Mouse (Mus musculus) CH12.LX (cell line): Measurements from ENCODE around the gene Ndufb2. TPM values are rescaled to one million over a fixed set of nuclear protein-coding genes. Genes with fewer than 3 reads are reported as not detected.

Source experiments
- DNase-seq: peaks from one replicate; pipeline ENCODE4 v3.0.0-alpha.2; 2013; ENCODE audit errors: extremely low read depth
- H3K27ac ChIP-seq: 2 replicates; pipeline ENCODE4 v1.5.1; 2012; ENCODE audit warnings: low read depth, mild to moderate bottlenecking, control low read depth, moderate library complexity; ENCODE audit not compliant: insufficient read depth
- H3K27me3 ChIP-seq: replicated peaks from 2 replicates; pipeline ENCODE3; 2012; ENCODE audit warnings: inconsistent platforms
- H3K36me3 ChIP-seq, 2 experiments: replicated peaks in 1 of 2; 2 replicates each; pipeline versions ENCODE3 to v1.6.1; 2012; ENCODE audit warnings: inconsistent platforms in 1 of 2, low read length in 1 of 2, mild to moderate bottlenecking in 1 of 2, mixed read lengths in 1 of 2, moderate library complexity in 1 of 2; ENCODE audit not compliant: control insufficient read depth in 1 of 2, insufficient read depth in 1 of 2
- H3K4me1 ChIP-seq, 2 experiments: 2 replicates each; pipeline ENCODE4 v1.6.1; 2012; ENCODE audit warnings: inconsistent platforms in 1 of 2, moderate library complexity in 1 of 2; ENCODE audit not compliant: insufficient read depth in 2 of 2, control insufficient read depth in 1 of 2
- H3K4me2 ChIP-seq: 2 replicates; pipeline ENCODE4 v1.6.1; 2012; ENCODE audit warnings: low read depth, mild to moderate bottlenecking, control low read depth; ENCODE audit not compliant: poor library complexity, insufficient read depth, severe bottlenecking
- H3K4me3 ChIP-seq, 3 experiments: fragments of 150-350 bp in 1 of 3; sonication (generic) in 1 of 3; replicated peaks in 1 of 3; 2 replicates each; pipeline versions ENCODE3 to v1.5.1; 2011 to 2012; ENCODE audit warnings: low read depth in 2 of 3, low read length in 2 of 3, mild to moderate bottlenecking in 2 of 3, moderate library complexity in 2 of 3, control low read depth in 1 of 3, improper control_type of control experiment in 1 of 3, inconsistent platforms in 1 of 3, mixed read lengths in 1 of 3; ENCODE audit not compliant: poor library complexity in 1 of 3
- H3K79me2 ChIP-seq: replicated peaks from 2 replicates; pipeline ENCODE4 v1.6.1; 2012; ENCODE audit warnings: mild to moderate bottlenecking, moderate library complexity; ENCODE audit not compliant: control insufficient read depth, poor library complexity, insufficient read depth, severe bottlenecking; ENCODE audit errors: extremely low read depth
- H3K9ac ChIP-seq: 2 replicates; pipeline ENCODE4 v1.6.1; 2012; ENCODE audit warnings: low read depth, mild to moderate bottlenecking, control low read depth, moderate library complexity; ENCODE audit not compliant: insufficient read depth
- H3K9me3 ChIP-seq: replicated peaks from 2 replicates; pipeline ENCODE3; 2012; ENCODE audit warnings: low read length, inconsistent platforms, mixed read lengths
- BHLHE40 ChIP-seq: IDR thresholded peaks from 2 replicates; pipeline ENCODE4 v1.6.1; 2011; ENCODE audit warnings: mild to moderate bottlenecking, low read depth, low read length, improper control_type of control experiment
- CHD1 ChIP-seq: IDR thresholded peaks from 2 replicates; pipeline ENCODE4 v1.6.1; 2012; ENCODE audit warnings: low read depth, low read length, improper control_type of control experiment, inconsistent platforms
- CHD2 ChIP-seq: IDR thresholded peaks from 2 replicates; pipeline ENCODE4 v1.6.1; 2011; ENCODE audit warnings: low read length, improper control_type of control experiment
- CTCF ChIP-seq, 2 experiments: IDR thresholded peaks in 1 of 2; conservative IDR thresholded peaks in 1 of 2; 2 replicates each; pipeline ENCODE4 v1.5.1; 2011 to 2012; ENCODE audit warnings: low read depth in 2 of 2, low read length in 2 of 2, improper control_type of control experiment in 1 of 2, inconsistent platforms in 1 of 2, mild to moderate bottlenecking in 1 of 2, moderate library complexity in 1 of 2
- E2F4 ChIP-seq: IDR thresholded peaks from 2 replicates; pipeline ENCODE4 v1.6.1; 2011; ENCODE audit warnings: low read depth, low read length, improper control_type of control experiment; ENCODE audit not compliant: insufficient replicate concordance
- EP300 ChIP-seq: IDR thresholded peaks from 2 replicates; pipeline ENCODE4 v1.6.1; 2011; ENCODE audit warnings: low read length, improper control_type of control experiment
- GABPA ChIP-seq: IDR thresholded peaks from 2 replicates; pipeline ENCODE4 v1.6.1; 2012; ENCODE audit warnings: low read depth, low read length, improper control_type of control experiment, inconsistent platforms; ENCODE audit not compliant: insufficient replicate concordance
- HCFC1 ChIP-seq: IDR thresholded peaks from 2 replicates; pipeline ENCODE4 v1.6.1; 2012; ENCODE audit warnings: low read depth, mild to moderate bottlenecking, inconsistent platforms, low read length, improper control_type of control experiment
- IRF4 ChIP-seq: IDR thresholded peaks from 2 replicates; pipeline ENCODE4 v1.6.1; 2014; ENCODE audit warnings: low read depth, mild to moderate bottlenecking, inconsistent platforms, low read length, improper control_type of control experiment
- JUND ChIP-seq: conservative IDR thresholded peaks from 2 replicates; pipeline ENCODE4 v1.6.1; 2011; ENCODE audit warnings: low read depth, low read length, improper control_type of control experiment
- KAT2A ChIP-seq: IDR thresholded peaks from 2 replicates; pipeline ENCODE4 v1.6.1; 2012; ENCODE audit warnings: low read length, improper control_type of control experiment, inconsistent platforms; ENCODE audit not compliant: insufficient replicate concordance
- MAFK ChIP-seq: IDR thresholded peaks from 2 replicates; pipeline ENCODE4 v1.6.1; 2011; ENCODE audit warnings: low read length, improper control_type of control experiment; ENCODE audit not compliant: insufficient replicate concordance
- MEF2A ChIP-seq: IDR thresholded peaks from 2 replicates; pipeline ENCODE4 v1.6.1; 2014; ENCODE audit warnings: low read depth, mild to moderate bottlenecking, inconsistent platforms, low read length, improper control_type of control experiment, borderline replicate concordance
- MYC ChIP-seq: IDR thresholded peaks from 2 replicates; pipeline ENCODE4 v1.6.1; 2011; ENCODE audit warnings: low read depth, mild to moderate bottlenecking, improper control_type of control experiment, low read length
- NELFE ChIP-seq: IDR thresholded peaks from 2 replicates; pipeline ENCODE4 v1.6.1; 2011; ENCODE audit warnings: low read depth, low read length, improper control_type of control experiment
- POLR2AphosphoS2 ChIP-seq: IDR thresholded peaks from 2 replicates; pipeline ENCODE4 v1.6.1; 2011; ENCODE audit warnings: low read depth, low read length, improper control_type of control experiment
- RAD21 ChIP-seq: IDR thresholded peaks from 2 replicates; pipeline ENCODE4 v1.6.1; 2011; ENCODE audit warnings: low read depth, mild to moderate bottlenecking, low read length, improper control_type of control experiment, moderate library complexity
- RCOR1 ChIP-seq: conservative IDR thresholded peaks from 2 replicates; pipeline ENCODE4 v1.6.1; 2012; ENCODE audit warnings: low read depth, mild to moderate bottlenecking, inconsistent platforms, low read length, improper control_type of control experiment
- SIN3A ChIP-seq: IDR thresholded peaks from 2 replicates; pipeline ENCODE4 v1.6.1; 2012; ENCODE audit warnings: low read length, improper control_type of control experiment, inconsistent platforms
- SMC3 ChIP-seq: IDR thresholded peaks from 2 replicates; pipeline ENCODE4 v1.6.1; 2011; ENCODE audit warnings: low read depth, low read length, improper control_type of control experiment
- TCF12 ChIP-seq: IDR thresholded peaks from 2 replicates; pipeline ENCODE4 v1.6.1; 2014; ENCODE audit warnings: low read depth, mild to moderate bottlenecking, inconsistent platforms, low read length, improper control_type of control experiment
- UBTF ChIP-seq: IDR thresholded peaks from 2 replicates; pipeline ENCODE4 v1.6.1; 2012; ENCODE audit warnings: low read depth, mild to moderate bottlenecking, inconsistent platforms, low read length, improper control_type of control experiment, moderate library complexity
- USF1 ChIP-seq: IDR thresholded peaks from 2 replicates; pipeline ENCODE4 v1.6.1; 2014; ENCODE audit warnings: low read depth, mild to moderate bottlenecking, inconsistent platforms, low read length, improper control_type of control experiment
- USF2 ChIP-seq: conservative IDR thresholded peaks from 2 replicates; pipeline ENCODE4 v1.6.1; 2011; ENCODE audit warnings: low read depth, low read length, improper control_type of control experiment
- ZC3H11A ChIP-seq: IDR thresholded peaks from 2 replicates; pipeline ENCODE4 v1.6.1; 2012; ENCODE audit warnings: low read depth, mild to moderate bottlenecking, inconsistent platforms, low read length, improper control_type of control experiment
- ZNF384 ChIP-seq: IDR thresholded peaks from 2 replicates; pipeline ENCODE4 v1.6.1; 2012; ENCODE audit warnings: low read depth, low read length, improper control_type of control experiment, inconsistent platforms
- dilution Hi-C: fragments of 300-500 bp; cut with MboI; formaldehyde crosslinking; loops from 2 replicates; pipeline ENCODE4 v1.14.3; 2020; ENCODE audit warnings: low sequenced_read_pairs; ENCODE audit not compliant: extremely low pct_unique_long_range_greater_than_20kb, extremely low pct_ligation_motif_present
- in situ Hi-C: fragments of 300-500 bp; cut with MboI; formaldehyde crosslinking; loops from 3 replicates; pipeline ENCODE4 v1.14.3; 2019; ENCODE audit warnings: low sequenced_read_pairs, low pct_ligation_motif_present, low pct_unique_long_range_greater_than_20kb, mixed read lengths
- polyA plus RNA-seq: library from polyadenylated mRNA; unstranded; fragments of >175 nt; gene quantifications from 2 replicates; pipeline ENCODE4 v1.2.1, GENCODE M21; 2012; ENCODE audit warnings: low read depth; ENCODE audit not compliant: insufficient read length
- total RNA-seq, 2 experiments: library from RNA; depleted of rRNA; stranded (reverse); fragments of 300-350 nt in 1 of 2; fragments of >200 nt in 1 of 2; gene quantifications; 2 replicates each; pipeline ENCODE4 v1.2.3; 2012 to 2014

The Ndufb2 gene
- total and polyA plus RNA-seq, 3 experiments = 90.9 to 225 (median 162) TPM

DNA sequence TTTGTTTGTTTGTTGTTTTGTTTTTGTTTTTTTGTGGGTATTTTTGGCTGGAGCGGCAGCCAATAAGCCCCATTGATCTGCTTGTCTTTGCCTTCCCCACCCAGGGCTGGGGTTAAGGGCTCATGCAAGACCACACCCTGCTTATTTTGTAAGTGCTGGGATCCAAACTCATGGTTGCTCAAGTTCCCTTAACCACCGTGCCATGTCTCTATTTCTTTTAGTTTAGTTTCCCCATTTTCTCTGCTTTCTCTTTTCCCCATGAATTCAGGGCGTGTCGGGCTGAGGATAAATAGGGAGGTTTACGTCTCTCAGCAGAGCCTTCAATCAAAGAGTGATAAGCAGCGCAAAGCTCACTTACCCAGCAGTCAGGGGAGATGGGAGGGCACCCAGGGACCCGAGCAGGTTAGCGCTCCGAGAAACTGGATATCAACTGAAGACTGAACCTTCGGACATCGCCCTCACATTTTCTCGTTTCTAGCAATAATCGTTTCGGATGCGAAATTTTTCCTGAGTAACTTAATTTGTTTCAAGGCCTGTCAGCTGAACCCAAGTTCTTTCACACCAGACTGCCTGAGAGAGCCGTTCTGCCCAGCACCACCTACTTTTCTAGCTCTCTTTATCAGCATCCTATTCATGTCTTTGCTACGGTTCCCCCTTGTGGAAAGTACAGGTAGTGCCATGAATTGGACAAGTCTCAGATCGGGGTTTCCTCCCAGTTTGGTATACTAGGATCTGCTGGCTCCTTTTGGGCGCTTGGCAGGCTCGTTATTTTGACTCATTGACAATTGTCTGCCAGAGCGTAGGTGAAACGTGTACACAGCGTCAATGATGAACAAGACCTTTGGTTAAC is 30.0 kb upstream of the Ndufb2 start:
- dilution Hi-C loops = loop anchor here (25.0 kb wide), 1 partner anchor 100 kb away; no protein-coding TSS in a partner anchor
- H3K4me3 ChIP-seq = no peak overlapping the region

DNA sequence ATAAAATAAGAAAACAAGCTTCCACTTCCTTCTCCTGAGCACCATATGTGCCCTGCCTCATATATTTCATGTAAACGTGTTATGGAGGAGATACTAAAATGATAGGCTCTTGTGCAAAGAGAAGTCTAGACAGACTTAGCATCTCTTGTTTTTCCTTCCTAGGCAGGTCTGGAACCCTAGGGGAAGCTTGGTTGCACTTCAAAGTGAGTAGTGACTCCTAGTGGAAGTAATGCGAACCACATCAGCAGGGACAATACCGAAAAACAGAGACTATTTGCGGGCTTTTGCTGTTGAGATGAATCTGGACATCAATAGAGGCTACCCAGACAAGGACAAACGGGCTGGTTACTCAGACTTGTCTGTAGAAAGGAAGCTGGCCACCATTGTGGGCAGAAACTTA is 24.8 kb upstream of the Ndufb2 start:
- Histone ChIP-seq H3K4me2 (no peak overlapping the region), H3K79me2 (no peaks in the 10 kb centered on the region), H3K4me3 (no peak overlapping the region), H3K9me3 (no peaks in the 10 kb centered on the region), H3K27me3 (no peaks in the 10 kb centered on the region), H3K36me3 (no peaks in the 10 kb centered on the region), H3K4me1 (peaks cover 0 to 3% of the 10 kb centered on the region in 2 experiments; a peak in 1 of 4 replicates), H3K27ac (no peak overlapping the region), H3K9ac (no peak overlapping the region)
- dilution Hi-C loops (loop anchor here (25.0 kb wide), 1 partner anchor 105 kb away; no protein-coding TSS in a partner anchor), in situ Hi-C loops (loop anchor here (5.0 to 10.0 kb wide), 2 partner anchors 100 to 217 kb away; no protein-coding TSS in a partner anchor)
- 0 out of 2 replicates have a peak, but pooled peaks have one; percentile 37 for TF ChIP-seq RCOR1
- peak; percentile 78 for TF ChIP-seq ZC3H11A
- TF ChIP-seq IRF4 = peak; percentile 57; the same call in 1 of the 2 replicates
- no peak for TF ChIP-seq POLR2AphosphoS2
- no peak for TF ChIP-seq UBTF
- 0 out of 2 replicates have a peak, but pooled peaks have one; percentile 23 for TF ChIP-seq HCFC1
- peak; percentile 91 for TF ChIP-seq SMC3
- TF ChIP-seq MYC = peak; percentile 53; the same call in 1 of the 2 replicates
- peak; percentile 79 to 98 for TF ChIP-seq CTCF (conservative IDR thresholded peaks at IDR 0.05 in 1 of 2, IDR thresholded peaks at IDR 0.05 in 1 of 2; ENCODE audit: low read depth in 2 of 2, low read length in 2 of 2)
- TF ChIP-seq E2F4 = peak; percentile 67; the same call in 1 of the 2 replicates
- TF ChIP-seq ZNF384 = peak; percentile 56
- 0 out of 2 replicates have a peak, but pooled peaks have one; percentile 34 for TF ChIP-seq MAFK
- TF ChIP-seq SIN3A = peak; percentile 53; the same call in 1 of the 2 replicates
- TF ChIP-seq USF2 = no peak
- peak; percentile 96 for TF ChIP-seq RAD21
- TF ChIP-seq MEF2A = peak; percentile 30; the same call in 1 of the 2 replicates
- TF ChIP-seq BHLHE40 = no peak
- 0 out of 2 replicates have a peak, but pooled peaks have one; percentile 41 for TF ChIP-seq JUND
- TF ChIP-seq NELFE = peak; percentile 59; the same call in 1 of the 2 replicates
- TF ChIP-seq KAT2A = no peak
- peak; percentile 66 for DNase-seq

More for the DNA sequence above, 30.0 kb upstream of the Ndufb2 start:
- Histone ChIP-seq H3K4me1 (peaks cover 0 to 11% of the 10 kb centered on the region in 2 experiments; a peak in 2 of 4 replicates), H3K27me3 (peaks cover 7% of the 10 kb centered on the region), H3K4me2 (no peak overlapping the region), H3K27ac (no peak overlapping the region), H3K9ac (no peak overlapping the region), H3K79me2 (no peaks in the 10 kb centered on the region), H3K36me3 (no peaks in the 10 kb centered on the region), H3K9me3 (no peaks in the 10 kb centered on the region)
- TF ChIP-seq IRF4 (peak; percentile 47; the same call in 1 of the 2 replicates), TCF12 (no peak), POLR2AphosphoS2 (no peak), EP300 (no peak), RAD21 (peak; percentile 94), ZC3H11A (peak; percentile 76), SIN3A (0 out of 2 replicates have a peak, but pooled peaks have one; percentile 40), GABPA (no peak), CHD1 (no peak), SMC3 (peak; percentile 97), KAT2A (no peak), USF1 (no peak), CTCF (conservative IDR thresholded peaks at IDR 0.05 in 1 of 2, IDR thresholded peaks at IDR 0.05 in 1 of 2; ENCODE audit: low read depth in 2 of 2, low read length in 2 of 2) (peak; percentile 58 to 97), ZNF384 (no peak), CHD2 (no peak), USF2 (no peak), MYC (0 out of 2 replicates have a peak, but pooled peaks have one; percentile 23), JUND (no peak; the same call in 1 of the 2 replicates), UBTF (no peak), HCFC1 (no peak)
- peak; percentile 88 for DNase-seq
- in situ Hi-C loops = loop anchor here (10.0 kb wide), 1 partner anchor 222 kb away; no protein-coding TSS in a partner anchor
